Mouse (Mus musculus): ENCODE results near the gene Porcn.

Gene Porcn

GRCm38 (mm10) chrX:8206015-8206693 is at the start of gene Porcn:
TSS of gene Porcn (minus strand) at chrX:8206525.
- in situ Hi-C loops (cut with MboI, MseI) = no loop called here

- in situ Hi-C loops (cut with MboI, MseI) = no loop called here
Measured at GRCm38 (mm10) chrX:8255807-8256206, 49.5 kb upstream of the Porcn start.

- in situ Hi-C loops (cut with MboI, MseI) = no loop called here
Measured at GRCm38 (mm10) chrX:8253711-8254110, 47.4 kb upstream of the Porcn start.

- in situ Hi-C loops (cut with MboI, MseI) = no loop called here
Measured at GRCm38 (mm10) chrX:8252334-8253285, 46.3 kb upstream of the Porcn start, which contains the start of gene Ftsj1. TSS of gene Ftsj1 (minus strand) at chrX:8252406.

GRCm38 (mm10) chrX:8251789-8252333 is 45.5 kb upstream of the Porcn start:
- in situ Hi-C loops (cut with MboI, MseI) = no loop called here

- in situ Hi-C loops (cut with MboI, MseI) = no loop called here
Measured at GRCm38 (mm10) chrX:8248542-8249120, 42.3 kb upstream of the Porcn start.

- in situ Hi-C loops (cut with MboI, MseI) = no loop called here
Measured at GRCm38 (mm10) chrX:8247680-8248079, 41.4 kb upstream of the Porcn start.

- in situ Hi-C loops (cut with MboI, MseI) = no loop called here
Measured at GRCm38 (mm10) chrX:8238804-8239395, 32.6 kb upstream of the Porcn start.

GRCm38 (mm10) chrX:8236704-8237103 is 30.4 kb upstream of the Porcn start:
- in situ Hi-C loops (cut with MboI, MseI) = no loop called here

- in situ Hi-C loops (cut with MboI, MseI) = no loop called here
Measured at GRCm38 (mm10) chrX:8233602-8234001, 27.3 kb upstream of the Porcn start.

GRCm38 (mm10) chrX:8230272-8230671 is 23.9 kb upstream of the Porcn start:
- in situ Hi-C loops (cut with MboI, MseI) = no loop called here

- in situ Hi-C loops (cut with MboI, MseI) = no loop called here
Measured at GRCm38 (mm10) chrX:8223473-8223872, 17.1 kb upstream of the Porcn start.

GRCm38 (mm10) chrX:8222678-8223421 is 16.5 kb upstream of the Porcn start:
- in situ Hi-C loops (cut with MboI, MseI) = no loop called here

- in situ Hi-C loops (cut with MboI, MseI) = no loop called here
Measured at GRCm38 (mm10) chrX:8222296-8222677, 16.0 kb upstream of the Porcn start.

GRCm38 (mm10) chrX:8219651-8220050 is 13.3 kb upstream of the Porcn start:
- in situ Hi-C loops (cut with MboI, MseI) = no loop called here

GRCm38 (mm10) chrX:8218114-8218513 is 11.8 kb upstream of the Porcn start:
- in situ Hi-C loops (cut with MboI, MseI) = no loop called here

- in situ Hi-C loops (cut with MboI, MseI) = no loop called here
Measured at GRCm38 (mm10) chrX:8217383-8217782, 11.1 kb upstream of the Porcn start.

GRCm38 (mm10) chrX:8211490-8212207 is 5.3 kb upstream of the Porcn start:
- in situ Hi-C loops (cut with MboI, MseI) = no loop called here

GRCm38 (mm10) chrX:8209720-8210119 is 3.4 kb upstream of the Porcn start:
- in situ Hi-C loops (cut with MboI, MseI) = no loop called here

GRCm38 (mm10) chrX:8207224-8207623 is 899 bp upstream of the Porcn start:
- in situ Hi-C loops (cut with MboI, MseI) = no loop called here

All from T-helper 2 cell (primary cell).